Mouse (Mus musculus): Measurements from ENCODE around the gene Olfr497. TPM values are rescaled to one million over a fixed set of nuclear protein-coding genes. Genes with fewer than 3 reads are reported as not detected.

Gene Olfr497
- polyA plus RNA-seq (2015; fragmentation: Nextera tagmentation; extraction: Ambion mirVana) = not detected in 2 replicates

DNA sequence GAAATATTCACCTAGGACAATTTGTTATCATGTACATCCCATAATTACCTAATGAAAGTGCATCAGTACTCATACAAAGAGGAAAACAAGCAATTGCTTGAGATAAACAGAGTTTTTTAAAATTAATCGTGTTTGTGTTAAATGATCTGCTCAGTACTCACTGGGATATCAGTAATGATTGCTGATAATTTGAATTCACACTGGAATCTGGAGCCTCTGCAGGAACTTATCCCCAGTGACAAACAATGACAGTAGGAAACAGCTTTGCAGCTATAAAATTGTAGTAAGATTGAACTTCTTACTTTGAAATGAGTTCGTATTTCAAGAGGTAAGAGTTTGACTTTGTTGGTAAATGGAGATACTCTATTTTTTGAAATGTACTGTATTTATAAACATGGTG, at the start of gene Olfr497:
Gene Olfr497, plus strand, starts transcription at position 301 of the 400 bp plus-strand sequence.
- ATAC-seq (ENCODE audit: insufficient number of reproducible peaks, low FRiP score, low TSS enrichment, low read depth) = no peak
- H3K4me2 ChIP-seq = no peak within 1 kb of the TSS

DNA sequence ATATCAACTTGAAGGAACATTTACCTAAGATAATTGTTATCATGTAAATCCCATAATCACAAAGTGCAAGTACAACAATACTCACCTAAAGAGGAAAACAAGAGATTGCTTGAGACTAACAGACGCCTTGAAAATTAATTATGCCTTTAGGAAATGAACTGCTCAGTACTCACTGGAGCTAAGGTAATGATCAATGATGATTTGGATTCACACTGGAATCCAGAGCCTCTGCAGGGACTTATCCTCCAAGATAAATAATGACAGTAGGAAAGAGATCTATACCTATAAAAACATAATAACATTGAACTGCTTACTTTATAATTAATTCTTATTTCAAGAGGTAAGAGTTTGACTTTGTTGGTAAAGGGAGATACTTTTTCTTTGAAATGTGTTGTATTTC, 27.4 kb upstream of the Olfr497 start, which contains the start of gene Olfr495:
Gene Olfr495, plus strand, starts transcription at position 301 of the 400 bp plus-strand sequence.
- no peaks in the 10 kb centered on the region for H3K9me3 ChIP-seq
- H3K4me1 ChIP-seq = no peaks in the 10 kb centered on the region
- H3K36me3 ChIP-seq = no peaks in the 10 kb centered on the region
- no peak within 1 kb of the TSS for H3K9ac ChIP-seq
- 55% methylated on average over 1 of the region's 1 CpGs for WGBS
- no peak within 1 kb of the TSS for H3K4me2 ChIP-seq
- ATAC-seq (ENCODE audit: insufficient number of reproducible peaks, low FRiP score, low TSS enrichment, low read depth) = no peak
- no peaks in the 10 kb centered on the region for H3K27me3 ChIP-seq
- no peak within 1 kb of the TSS for H3K27ac ChIP-seq
- H3K4me3 ChIP-seq = no peak within 1 kb of the TSS

More for the DNA sequence above, at the start of gene Olfr497:
- H3K9me3 ChIP-seq = no peaks in the 10 kb centered on the region
- no peaks in the 10 kb centered on the region for H3K36me3 ChIP-seq
- 75% methylated on average over 2 of the region's 2 CpGs for WGBS
- no peaks in the 10 kb centered on the region for H3K27me3 ChIP-seq
- no peak within 1 kb of the TSS for H3K9ac ChIP-seq
- no peak within 1 kb of the TSS for H3K4me3 ChIP-seq
- no peaks in the 10 kb centered on the region for H3K4me1 ChIP-seq
- H3K27ac ChIP-seq = no peak within 1 kb of the TSS

DNA sequence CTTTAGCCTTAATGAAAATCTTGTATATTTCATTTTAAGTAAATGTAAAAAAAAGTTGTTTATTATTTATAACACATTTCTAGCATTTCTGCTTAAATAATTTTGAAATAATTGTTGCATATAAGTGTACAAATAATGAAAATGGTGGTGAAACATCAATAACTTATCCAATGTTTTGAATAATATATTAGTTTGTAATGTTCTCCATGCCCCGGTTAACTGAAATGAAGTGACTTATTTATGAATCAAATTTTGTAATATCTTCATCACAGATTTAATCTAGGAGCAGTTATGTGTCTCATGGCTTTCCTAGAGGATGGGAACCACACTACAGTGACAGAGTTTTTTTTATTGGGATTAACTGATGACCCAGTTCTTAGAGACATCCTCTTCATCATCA, 44.8 kb downstream of the Olfr497 start, which contains the start of gene Olfr498:
Gene Olfr498, plus strand, starts transcription at position 301 of the 400 bp plus-strand sequence.
- no peaks in the 10 kb centered on the region for H3K9me3 ChIP-seq
- H3K36me3 ChIP-seq = no peaks in the 10 kb centered on the region
- H3K4me1 ChIP-seq = no peaks in the 10 kb centered on the region
- no peaks in the 10 kb centered on the region for H3K27me3 ChIP-seq
- no peak within 1 kb of the TSS for H3K9ac ChIP-seq
- H3K4me2 ChIP-seq = no peak within 1 kb of the TSS
- no peak within 1 kb of the TSS for H3K4me3 ChIP-seq
- 88% methylated on average over 1 of the region's 1 CpGs for WGBS
- no peak within 1 kb of the TSS for H3K27ac ChIP-seq
- ATAC-seq (ENCODE audit: insufficient number of reproducible peaks, low FRiP score, low TSS enrichment, low read depth) = no peak

Other genes starting within 250 kb of the Olfr497 start
- gene Olfr486, start 247.7 kb upstream of the Olfr497 start, polyA plus RNA-seq (2015; fragmentation: Nextera tagmentation; extraction: Ambion mirVana) = not detected in 2 replicates
- gene Olfr487, start 205.8 kb upstream of the Olfr497 start, polyA plus RNA-seq (2015; fragmentation: Nextera tagmentation; extraction: Ambion mirVana) = not detected in 2 replicates
- not detected in 2 replicates for gene Olfr488, start 162.1 kb upstream of the Olfr497 start, polyA plus RNA-seq (2015; fragmentation: Nextera tagmentation; extraction: Ambion mirVana)
- gene Olfr490, start 131.5 kb upstream of the Olfr497 start, polyA plus RNA-seq (2015; fragmentation: Nextera tagmentation; extraction: Ambion mirVana) = not detected in 2 replicates
- not detected in 2 replicates for gene Olfr491, start 107.0 kb upstream of the Olfr497 start, polyA plus RNA-seq (2015; fragmentation: Nextera tagmentation; extraction: Ambion mirVana)
- gene Olfr492, start 96.7 kb upstream of the Olfr497 start, polyA plus RNA-seq (2015; fragmentation: Nextera tagmentation; extraction: Ambion mirVana) = 0.25 TPM in 1 of 2 replicates, not detected in the other
- gene Olfr493, start 73.4 kb upstream of the Olfr497 start, polyA plus RNA-seq (2015; fragmentation: Nextera tagmentation; extraction: Ambion mirVana) = not detected in 2 replicates
- 0.15 TPM in 1 of 2 replicates, not detected in the other for gene Olfr494, start 55.1 kb upstream of the Olfr497 start, polyA plus RNA-seq (2015; fragmentation: Nextera tagmentation; extraction: Ambion mirVana)
- gene Olfr495, start 27.3 kb upstream of the Olfr497 start, polyA plus RNA-seq (2015; fragmentation: Nextera tagmentation; extraction: Ambion mirVana) = not detected in 2 replicates
- not detected in 2 replicates for gene Olfr498, start 44.9 kb downstream of the Olfr497 start, polyA plus RNA-seq (2015; fragmentation: Nextera tagmentation; extraction: Ambion mirVana)
- gene Olfr502, start 104.6 kb downstream of the Olfr497 start, polyA plus RNA-seq (2015; fragmentation: Nextera tagmentation; extraction: Ambion mirVana) = not detected in 2 replicates
- not detected in 2 replicates for gene Olfr503, start 124.1 kb downstream of the Olfr497 start, polyA plus RNA-seq (2015; fragmentation: Nextera tagmentation; extraction: Ambion mirVana)
- not detected in 2 replicates for gene Olfr504, start 145.4 kb downstream of the Olfr497 start, polyA plus RNA-seq (2015; fragmentation: Nextera tagmentation; extraction: Ambion mirVana)
- gene Olfr506, start 190.4 kb downstream of the Olfr497 start, polyA plus RNA-seq (2015; fragmentation: Nextera tagmentation; extraction: Ambion mirVana) = not detected in 2 replicates
- gene Olfr507, start 201.4 kb downstream of the Olfr497 start, polyA plus RNA-seq (2015; fragmentation: Nextera tagmentation; extraction: Ambion mirVana) = not detected in 2 replicates
- not detected in 2 replicates for gene Olfr508, start 209.6 kb downstream of the Olfr497 start, polyA plus RNA-seq (2015; fragmentation: Nextera tagmentation; extraction: Ambion mirVana)
- gene Olfr509, start 231.5 kb downstream of the Olfr497 start, polyA plus RNA-seq (2015; fragmentation: Nextera tagmentation; extraction: Ambion mirVana) = not detected in 2 replicates
- gene Olfr510, start 246.0 kb downstream of the Olfr497 start, polyA plus RNA-seq (2015; fragmentation: Nextera tagmentation; extraction: Ambion mirVana) = not detected in 2 replicates